Mouse (Mus musculus): ENCODE measurements around the gene Oprd1. TPM values are rescaled to one million over a fixed set of nuclear protein-coding genes. Genes with fewer than 3 reads are reported as not detected.

The Oprd1 gene
- 0.09 TPM for polyA plus RNA-seq (2012; fragmentation: generic; extraction: Trizol)
- long read RNA-seq, experiment 1 = 0 reads
- long read RNA-seq, experiment 2 = 0 reads

GRCm38 (mm10) chr4:132144080-132144841 lies at the start of gene Oprd1:
Gene Oprd1 (minus strand): TSS chr4:132144486.
- no peak within 1 kb of the TSS for H3K4me3 ChIP-seq (ENCODE audit: insufficient read depth, poor library complexity, severe bottlenecking)
- no peak within 1 kb of the TSS for H3ac ChIP-seq (ENCODE audit: control insufficient read depth, insufficient read length, low read depth)
- no peaks in the 10 kb centered on the region for H3K36me3 ChIP-seq (ENCODE audit: control insufficient read depth, insufficient read depth)
- H3K79me3 ChIP-seq (ENCODE audit: low read depth) = no peaks in the 10 kb centered on the region
- peaks cover 49% of the 10 kb centered on the region for H3K27me3 ChIP-seq (ENCODE audit: control insufficient read depth, insufficient read depth, insufficient read length)
- H3K79me2 ChIP-seq (ENCODE audit: control insufficient read depth, insufficient read depth) = no peaks in the 10 kb centered on the region
- TF ChIP-seq MYOG (IDR thresholded peaks at IDR 0.05; ENCODE audit: control insufficient read depth, extremely low read depth, insufficient read length) = no peak
- no peak for TF ChIP-seq USF1 (IDR thresholded peaks at IDR 0.05; ENCODE audit: low read depth)
- no peak for TF ChIP-seq CTCF (IDR thresholded peaks at IDR 0.05; ENCODE audit: control insufficient read depth, insufficient read depth, insufficient read length)

GRCm38 (mm10) chr4:132187826-132188401 lies 43.6 kb upstream of the Oprd1 start:
- peaks cover 78% of the 10 kb centered on the region for H3K79me2 ChIP-seq (ENCODE audit: control insufficient read depth, insufficient read depth)
- no peaks in the 10 kb centered on the region for H3K27me3 ChIP-seq (ENCODE audit: control insufficient read depth, insufficient read depth, insufficient read length)
- H3K36me3 ChIP-seq (ENCODE audit: control insufficient read depth, insufficient read depth) = peaks cover 72% of the 10 kb centered on the region
- H3K79me3 ChIP-seq (ENCODE audit: low read depth) = peaks cover 56% of the 10 kb centered on the region
- no peak overlapping the region for H3K4me3 ChIP-seq (ENCODE audit: insufficient read depth, poor library complexity, severe bottlenecking)
- no peak overlapping the region for H3ac ChIP-seq (ENCODE audit: control insufficient read depth, insufficient read length, low read depth)
- TF ChIP-seq MAX (IDR thresholded peaks at IDR 0.05) = no peak
- no peak for TF ChIP-seq MYOD1 (IDR thresholded peaks at IDR 0.05; ENCODE audit: control insufficient read depth, insufficient read length, low read depth)
- TF ChIP-seq USF1 (IDR thresholded peaks at IDR 0.05; ENCODE audit: low read depth) = no peak
- no peak for TF ChIP-seq MYOG (IDR thresholded peaks at IDR 0.05; ENCODE audit: control insufficient read depth, extremely low read depth, insufficient read length)
- TF ChIP-seq CTCF (IDR thresholded peaks at IDR 0.05; ENCODE audit: control insufficient read depth, insufficient read depth, insufficient read length) = no peak
- TF ChIP-seq CEBPB (IDR thresholded peaks at IDR 0.05; ENCODE audit: low read depth) = no peak
- no peak for TF ChIP-seq FOSL1 (IDR thresholded peaks at IDR 0.05; ENCODE audit: insufficient read depth, low read length, poor library complexity, severe bottlenecking)

GRCm38 (mm10) chr4:132183162-132183561 lies 38.9 kb upstream of the Oprd1 start:
- H3K36me3 ChIP-seq (ENCODE audit: control insufficient read depth, insufficient read depth) = peaks cover 61% of the 10 kb centered on the region
- no peak for TF ChIP-seq USF1 (IDR thresholded peaks at IDR 0.05; ENCODE audit: low read depth)
- TF ChIP-seq MYOG (IDR thresholded peaks at IDR 0.05; ENCODE audit: control insufficient read depth, extremely low read depth, insufficient read length) = no peak
- TF ChIP-seq CEBPB (IDR thresholded peaks at IDR 0.05; ENCODE audit: low read depth) = no peak
- TF ChIP-seq FOSL1 (IDR thresholded peaks at IDR 0.05; ENCODE audit: insufficient read depth, low read length, poor library complexity, severe bottlenecking) = no peak
- no peak for TF ChIP-seq CTCF (IDR thresholded peaks at IDR 0.05; ENCODE audit: control insufficient read depth, insufficient read depth, insufficient read length)
- TF ChIP-seq MAX (IDR thresholded peaks at IDR 0.05) = no peak
- TF ChIP-seq MYOD1 (IDR thresholded peaks at IDR 0.05; ENCODE audit: control insufficient read depth, insufficient read length, low read depth) = no peak

GRCm38 (mm10) chr4:132181721-132182658 lies 37.7 kb upstream of the Oprd1 start:
- Histone ChIP-seq H3K36me3 (ENCODE audit: control insufficient read depth, insufficient read depth) (peaks cover 53% of the 10 kb centered on the region), H3K79me3 (ENCODE audit: low read depth) (peaks cover 5% of the 10 kb centered on the region)

More at GRCm38 (mm10) chr4:132183162-132183561, 38.9 kb upstream of the Oprd1 start:
- Histone ChIP-seq H3K79me3 (ENCODE audit: low read depth) (peaks cover 13% of the 10 kb centered on the region), H3K79me2 (ENCODE audit: control insufficient read depth, insufficient read depth) (peaks cover 30% of the 10 kb centered on the region), H3ac (ENCODE audit: control insufficient read depth, insufficient read length, low read depth) (no peak overlapping the region), H3K4me3 (ENCODE audit: insufficient read depth, poor library complexity, severe bottlenecking) (no peak overlapping the region), H3K27me3 (ENCODE audit: control insufficient read depth, insufficient read depth, insufficient read length) (no peaks in the 10 kb centered on the region)

GRCm38 (mm10) chr4:132180710-132181109 lies 36.4 kb upstream of the Oprd1 start:
- peaks cover 7% of the 10 kb centered on the region for H3K79me2 ChIP-seq (ENCODE audit: control insufficient read depth, insufficient read depth)
- H3ac ChIP-seq (ENCODE audit: control insufficient read depth, insufficient read length, low read depth) = no peak overlapping the region
- no peak overlapping the region for H3K4me3 ChIP-seq (ENCODE audit: insufficient read depth, poor library complexity, severe bottlenecking)
- TF ChIP-seq MAX (IDR thresholded peaks at IDR 0.05) (no peak), CTCF (IDR thresholded peaks at IDR 0.05; ENCODE audit: control insufficient read depth, insufficient read depth, insufficient read length) (no peak)
- H3K27me3 ChIP-seq (ENCODE audit: control insufficient read depth, insufficient read depth, insufficient read length) = no peaks in the 10 kb centered on the region
- H3K79me3 ChIP-seq (ENCODE audit: low read depth) = no peaks in the 10 kb centered on the region
- H3K36me3 ChIP-seq (ENCODE audit: control insufficient read depth, insufficient read depth) = peaks cover 42% of the 10 kb centered on the region

More at GRCm38 (mm10) chr4:132181721-132182658, 37.7 kb upstream of the Oprd1 start:
- TF ChIP-seq MYOG (IDR thresholded peaks at IDR 0.05; ENCODE audit: control insufficient read depth, extremely low read depth, insufficient read length) (no peak), MYOD1 (IDR thresholded peaks at IDR 0.05; ENCODE audit: control insufficient read depth, insufficient read length, low read depth) (no peak), FOSL1 (IDR thresholded peaks at IDR 0.05; ENCODE audit: insufficient read depth, low read length, poor library complexity, severe bottlenecking) (no peak), USF1 (IDR thresholded peaks at IDR 0.05; ENCODE audit: low read depth) (no peak), CEBPB (IDR thresholded peaks at IDR 0.05; ENCODE audit: low read depth) (no peak), CTCF (IDR thresholded peaks at IDR 0.05; ENCODE audit: control insufficient read depth, insufficient read depth, insufficient read length) (no peak), MAX (IDR thresholded peaks at IDR 0.05) (no peak)
- Histone ChIP-seq H3K27me3 (ENCODE audit: control insufficient read depth, insufficient read depth, insufficient read length) (no peaks in the 10 kb centered on the region), H3ac (ENCODE audit: control insufficient read depth, insufficient read length, low read depth) (no peak overlapping the region), H3K79me2 (ENCODE audit: control insufficient read depth, insufficient read depth) (peaks cover 18% of the 10 kb centered on the region), H3K4me3 (ENCODE audit: insufficient read depth, poor library complexity, severe bottlenecking) (no peak overlapping the region)
